Mouse (Mus musculus) limb, embryonic 10.5 days (tissue): ENCODE measurements around the gene Gprc6a. TPM values are rescaled to one million over a fixed set of nuclear protein-coding genes. Genes with fewer than 3 reads are reported as not detected.
A peak's percentile ranks its signal among the peaks of the same experiment; 100 is the strongest.

Experiments used
- DNase-seq: peaks from one replicate; pipeline ENCODE4 v3.0.0-alpha.2; 2017; ENCODE audit warnings: low spot score
- H3K27ac ChIP-seq: fragments of 300-500 bp; sonication (generic); 2 replicates; pipeline ENCODE4 v1.5.1; 2016; ENCODE audit warnings: mild to moderate bottlenecking
- H3K27me3 ChIP-seq: fragments of 300-500 bp; sonication (generic); 2 replicates; pipeline ENCODE4 v1.6.1; 2016; ENCODE audit warnings: low read depth, mild to moderate bottlenecking; ENCODE audit not compliant: poor library complexity, severe bottlenecking
- H3K36me3 ChIP-seq: fragments of 300-500 bp; sonication (generic); 2 replicates; pipeline ENCODE4 v1.6.1; 2016; ENCODE audit warnings: mild to moderate bottlenecking, moderate library complexity
- H3K4me1 ChIP-seq: fragments of 300-500 bp; sonication (generic); 2 replicates; pipeline ENCODE4 v1.6.1; 2016
- H3K4me3 ChIP-seq: fragments of 300-500 bp; sonication (generic); 2 replicates; pipeline ENCODE4 v1.5.1; 2016; ENCODE audit warnings: mild to moderate bottlenecking, moderate library complexity
- H3K9me3 ChIP-seq: fragments of 300-500 bp; sonication (generic); replicated peaks from 2 replicates; pipeline ENCODE4 v1.6.1; 2016; ENCODE audit warnings: mild to moderate bottlenecking
- WGBS: fragments of 180-500 bp; shearing (Covaris S2); methylation state at CpG from one replicate; pipeline ENCODE4 v1.1.7; 2016; 5-methylcytosine and 5-hydroxymethylcytosine counted together
- polyA plus RNA-seq: library from polyadenylated mRNA; unstranded; fragments of >200 nt; fragmentation: Nextera tagmentation; extraction: Ambion mirVana; gene quantifications from 2 replicates; pipeline ENCODE4 v1.2.1, GENCODE M21; 2016

The Gprc6a gene
- polyA plus RNA-seq, 1 experiment from 2014 or later, result not detected

DNA sequence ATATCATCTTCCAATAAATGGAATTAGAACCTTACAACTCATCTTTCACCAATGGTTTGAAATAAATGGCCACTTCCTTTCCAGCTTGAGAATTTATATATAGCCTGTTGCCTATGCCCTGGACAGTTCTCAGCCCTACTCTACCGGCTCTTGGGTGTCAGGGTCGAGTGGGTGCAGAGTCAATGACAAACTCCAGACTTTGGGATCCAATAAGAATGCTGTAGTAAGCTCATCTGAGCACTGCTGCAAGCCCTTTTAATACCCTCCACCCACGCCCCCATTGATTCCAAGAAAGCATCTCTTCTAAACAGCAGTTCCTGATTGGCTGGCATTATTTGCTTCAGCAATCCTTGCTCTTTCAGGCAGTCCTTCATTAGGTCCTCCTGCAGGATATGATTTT is 17.8 kb downstream of the Gprc6a start:
- 82% methylated on average over 3 of the region's 3 CpGs for WGBS
- no peak for DNase-seq
- H3K36me3 ChIP-seq, result no peaks in the 10 kb centered on the region
- H3K4me3 ChIP-seq, result no peak overlapping the region
- no peaks in the 10 kb centered on the region for H3K27me3 ChIP-seq
- no peaks in the 10 kb centered on the region for H3K9me3 ChIP-seq
- no peak overlapping the region for H3K27ac ChIP-seq
- H3K4me1 ChIP-seq, result no peaks in the 10 kb centered on the region

DNA sequence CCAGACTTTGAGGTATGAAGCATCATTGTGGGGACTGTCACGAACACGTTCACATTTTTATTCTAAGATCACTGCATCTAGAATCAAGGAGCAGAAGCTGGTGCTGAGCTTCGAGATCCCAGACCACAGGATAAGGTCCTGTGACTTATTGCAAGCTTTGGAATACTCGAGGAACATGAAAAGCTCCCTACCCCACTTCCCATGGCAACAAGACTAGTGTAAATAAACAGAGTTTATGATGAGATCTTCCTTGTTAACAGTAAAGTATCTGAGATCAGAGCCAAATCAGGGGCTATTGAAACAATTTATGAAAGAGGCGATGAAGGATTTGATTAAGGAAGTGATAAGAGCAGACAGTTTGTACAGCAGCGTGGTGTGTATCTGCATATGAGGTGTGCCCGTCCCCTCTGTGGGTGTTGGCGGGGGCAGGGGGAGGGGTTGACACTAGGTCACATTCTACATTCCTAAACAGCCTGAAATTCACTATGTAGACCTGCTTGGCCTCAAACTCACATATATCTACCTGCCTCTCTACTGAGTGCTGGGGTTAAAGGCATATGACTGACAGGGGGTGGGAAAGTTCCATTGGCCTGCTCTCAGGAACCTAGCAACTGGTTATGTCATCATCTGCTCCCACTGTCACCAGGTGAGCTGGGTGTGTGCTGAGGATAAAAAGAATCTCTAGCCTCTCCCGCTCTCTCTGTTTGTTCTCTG is 19.1 kb downstream of the Gprc6a start:
- H3K9me3 ChIP-seq, result no peaks in the 10 kb centered on the region
- DNase-seq, result no peak
- no peak overlapping the region for H3K27ac ChIP-seq
- H3K4me1 ChIP-seq, result no peaks in the 10 kb centered on the region
- H3K36me3 ChIP-seq, result no peaks in the 10 kb centered on the region
- 76% methylated on average over 9 of the region's 9 CpGs for WGBS
- no peak overlapping the region for H3K4me3 ChIP-seq
- no peaks in the 10 kb centered on the region for H3K27me3 ChIP-seq

- no peak overlapping the region for H3K27ac ChIP-seq
- no peaks in the 10 kb centered on the region for H3K36me3 ChIP-seq
- DNase-seq, result no peak
- H3K4me3 ChIP-seq, result no peak overlapping the region
- 77% methylated on average over 4 of the region's 4 CpGs for WGBS
- H3K4me1 ChIP-seq, result no peaks in the 10 kb centered on the region
- no peaks in the 10 kb centered on the region for H3K27me3 ChIP-seq
- no peaks in the 10 kb centered on the region for H3K9me3 ChIP-seq
Measured at GRCm38 (mm10) chr10:51609741-51610425, 21.4 kb downstream of the Gprc6a start.

DNA sequence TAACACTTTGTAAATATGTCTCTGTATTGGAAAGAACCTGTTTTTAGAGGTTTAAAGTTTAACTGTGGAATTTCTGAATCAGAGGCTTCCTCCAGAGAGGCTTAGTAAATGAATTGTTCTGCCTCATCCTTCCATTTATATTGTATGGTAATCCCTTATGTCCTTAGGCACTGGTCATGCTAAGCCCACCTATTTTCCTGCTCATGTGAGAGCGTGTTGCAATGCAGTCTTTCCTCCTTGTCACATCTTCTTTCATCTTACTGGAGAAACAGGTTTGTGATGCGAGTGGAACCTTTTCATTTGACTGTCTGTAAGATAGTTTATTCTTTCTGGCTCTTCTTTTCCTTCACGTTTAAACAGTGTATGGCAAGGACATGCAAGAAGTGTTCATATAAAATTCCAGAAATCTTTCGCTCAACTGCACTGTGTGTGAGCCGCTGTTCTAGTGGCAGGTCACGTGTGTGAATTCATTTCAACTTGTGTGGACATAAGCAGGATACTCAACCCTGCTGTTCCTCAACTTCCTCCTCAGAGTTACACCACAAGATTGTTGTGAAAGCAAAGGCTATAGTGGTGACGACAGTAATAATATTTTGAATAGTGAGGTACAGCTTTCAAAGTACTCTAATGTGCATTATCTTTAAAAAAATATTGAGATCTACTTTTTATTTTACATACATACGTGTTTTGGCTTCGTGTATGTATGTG is 34.2 kb downstream of the Gprc6a start:
- no peaks in the 10 kb centered on the region for H3K9me3 ChIP-seq
- H3K4me3 ChIP-seq, result no peak overlapping the region
- no peaks in the 10 kb centered on the region for H3K27me3 ChIP-seq
- 83% methylated on average over 9 of the region's 9 CpGs for WGBS
- DNase-seq, result no peak
- no peaks in the 10 kb centered on the region for H3K36me3 ChIP-seq
- H3K27ac ChIP-seq, result no peak overlapping the region
- no peaks in the 10 kb centered on the region for H3K4me1 ChIP-seq

GRCm38 (mm10) chr10:51595001-51595931 is 36.0 kb downstream of the Gprc6a start:
- peaks cover 9% of the 10 kb centered on the region; the same call in 1 of the 2 replicates for H3K27me3 ChIP-seq
- no peak overlapping the region for H3K4me3 ChIP-seq
- H3K9me3 ChIP-seq, result no peaks in the 10 kb centered on the region
- 50% methylated on average over 10 of the region's 10 CpGs for WGBS
- DNase-seq, result no peak
- H3K4me1 ChIP-seq, result peaks cover 2% of the 10 kb centered on the region
- H3K27ac ChIP-seq, result no peak overlapping the region
- H3K36me3 ChIP-seq, result no peaks in the 10 kb centered on the region

- Histone ChIP-seq H3K27me3 (peaks cover 20% of the 10 kb centered on the region; the same call in 1 of the 2 replicates), H3K27ac (no peak overlapping the region), H3K36me3 (no peaks in the 10 kb centered on the region), H3K4me3 (no peak overlapping the region), H3K9me3 (no peaks in the 10 kb centered on the region), H3K4me1 (peaks cover 7% of the 10 kb centered on the region)
- no peak for DNase-seq
- WGBS, result 89% methylated on average over 2 of the region's 2 CpGs
Measured at GRCm38 (mm10) chr10:51591574-51591973, 39.7 kb downstream of the Gprc6a start.

- Histone ChIP-seq H3K4me1 (peaks cover 7% of the 10 kb centered on the region), H3K36me3 (no peaks in the 10 kb centered on the region), H3K27me3 (peaks cover 20% of the 10 kb centered on the region; the same call in 1 of the 2 replicates), H3K27ac (no peak within 1 kb of the TSS), H3K9me3 (no peaks in the 10 kb centered on the region), H3K4me3 (peak within 1 kb of the TSS; percentile 48)
- peak; percentile 38 for DNase-seq
- WGBS, result 2% methylated on average over 19 of the region's 19 CpGs
Measured at GRCm38 (mm10) chr10:51590139-51590574, 41.1 kb downstream of the Gprc6a start, which contains the start of gene Fam162b. TSS of gene Fam162b (minus strand) at chr10:51590517.

GRCm38 (mm10) chr10:51584919-51585318 is 46.3 kb downstream of the Gprc6a start:
- no peak for DNase-seq
- Histone ChIP-seq H3K4me1 (peaks cover 2% of the 10 kb centered on the region), H3K36me3 (no peaks in the 10 kb centered on the region), H3K27ac (no peak overlapping the region), H3K27me3 (peaks cover 9% of the 10 kb centered on the region; the same call in 1 of the 2 replicates), H3K9me3 (no peaks in the 10 kb centered on the region), H3K4me3 (no peak overlapping the region)

GRCm38 (mm10) chr10:51584378-51584777 is 46.9 kb downstream of the Gprc6a start:
- WGBS, result 91% methylated on average over 1 of the region's 1 CpGs
- no peaks in the 10 kb centered on the region for H3K9me3 ChIP-seq

GRCm38 (mm10) chr10:51571225-51571996 is 59.9 kb downstream of the Gprc6a start:
- no peaks in the 10 kb centered on the region for H3K9me3 ChIP-seq
- H3K4me3 ChIP-seq, result no peak overlapping the region
- DNase-seq, result no peak
- H3K27me3 ChIP-seq, result no peaks in the 10 kb centered on the region
- no peaks in the 10 kb centered on the region for H3K36me3 ChIP-seq
- 76% methylated on average over 9 of the region's 9 CpGs for WGBS
- H3K27ac ChIP-seq, result no peak overlapping the region
- H3K4me1 ChIP-seq, result no peaks in the 10 kb centered on the region

More at GRCm38 (mm10) chr10:51584378-51584777, 46.9 kb downstream of the Gprc6a start:
- Histone ChIP-seq H3K36me3 (no peaks in the 10 kb centered on the region), H3K27me3 (peaks cover 4% of the 10 kb centered on the region; the same call in 1 of the 2 replicates), H3K4me3 (no peak overlapping the region), H3K4me1 (no peaks in the 10 kb centered on the region), H3K27ac (no peak overlapping the region)
- no peak for DNase-seq
